Mouse (Mus musculus): Measurements from ENCODE around the gene Hmga1b.
"Not testable (repeated sequence)": the region's sequence is repeated elsewhere in the genome, so short reads cannot be mapped to it uniquely, and the experiment has no call there.

DNA sequence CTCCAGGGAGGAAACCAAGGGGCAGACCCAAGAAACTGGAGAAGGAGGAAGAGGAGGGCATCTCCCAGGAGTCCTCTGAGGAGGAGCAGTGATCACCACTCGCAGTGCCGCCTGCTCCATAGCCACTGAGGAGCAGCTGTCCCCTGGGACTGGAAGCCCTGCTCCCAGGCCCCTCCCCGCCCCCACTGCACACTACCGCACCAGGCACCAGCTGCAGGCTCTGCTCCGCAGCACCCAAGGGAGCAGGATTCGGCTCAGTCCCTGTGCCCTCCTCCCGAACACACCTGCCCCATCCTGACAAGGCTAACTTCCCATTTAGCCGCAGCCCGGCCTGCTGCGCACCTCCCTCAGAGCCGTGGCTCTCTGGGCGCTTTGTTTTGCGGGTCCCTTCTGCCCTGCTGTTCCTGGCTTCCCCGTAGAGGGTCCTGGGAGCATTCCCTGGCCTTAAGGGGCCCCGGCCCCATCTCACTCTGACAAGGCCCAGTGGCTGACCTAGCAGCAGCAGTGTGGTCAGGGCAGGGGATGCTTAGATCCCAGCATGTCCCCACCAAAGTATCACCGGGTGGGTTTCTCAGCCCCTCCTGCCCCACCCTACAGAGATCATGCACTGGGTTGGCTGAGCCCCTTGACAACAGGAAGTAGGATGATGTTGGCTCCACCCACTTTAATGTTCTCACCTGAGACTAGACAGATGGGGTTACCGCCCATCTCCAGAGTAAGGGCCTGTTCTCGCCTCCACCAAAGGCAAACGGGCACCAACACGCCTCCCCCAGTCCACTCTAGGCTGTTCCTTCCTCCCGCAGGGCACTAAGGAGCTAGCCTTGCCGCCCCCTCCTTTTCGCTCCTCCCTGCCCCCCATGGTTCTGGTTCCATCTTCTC is 766 bp downstream of the Hmga1b start:
- not testable (repeated sequence) for TF ChIP-seq CTCF, POLR2A (IDR thresholded peaks at IDR 0.05; ENCODE audit: extremely low read depth, insufficient read depth, low read length)

Data from cortical plate, adult 2 months (tissue).